Mouse (Mus musculus) T-cell, adult 66 days (primary cell): ENCODE results near the gene Tagap1. TPM values are rescaled to one million over a fixed set of nuclear protein-coding genes. Genes with fewer than 3 reads are reported as not detected.

Experiments used
- total RNA-seq, 2 experiments: library from RNA; stranded (reverse); gene quantifications; 3 replicates in 1 of 2; 4 replicates in 1 of 2; pipeline ENCODE4 v1.2.4; 2023

Gene Tagap1
- 10 to 100 TPM; 53.6 to 54.3 TPM for total RNA-seq

GRCm38 (mm10) chr17:6960776-6961175, at the start of gene Tagap1:
TSS of gene Tagap1 (minus strand) at chr17:6961156.

GRCm38 (mm10) chr17:6978287-6979248, 17.6 kb upstream of the Tagap1 start, which contains the start of gene Gm49721:
TSS of gene Gm49721 (plus strand) at chr17:6978904.

GRCm38 (mm10) chr17:6970334-6970733, 9.4 kb upstream of the Tagap1 start, which contains the start of gene Rnaset2b:
TSS of gene Rnaset2b (plus strand) at chr17:6970634.

GRCm38 (mm10) chr17:6947984-6948768, 12.8 kb downstream of the Tagap1 start, which contains the start of gene Rsph3b:
TSS of gene Rsph3b (minus strand) at chr17:6948682.

Other genes starting within 250 kb of the Tagap1 start
- 100 to 1,000 TPM; 249 to 255 TPM for gene Ezr, start 178.4 kb downstream of the Tagap1 start, total RNA-seq
- 1 to 10 TPM; 8.5 to 9.2 TPM for gene Rsph3b, start 12.5 kb downstream of the Tagap1 start, total RNA-seq
- gene Rnaset2b, start 9.5 kb upstream of the Tagap1 start, total RNA-seq: 100 to 1,000 TPM; 339 to 384 TPM
- 1 to 10 TPM; 3.7 to 5.0 TPM for gene Gm49721, start 17.7 kb upstream of the Tagap1 start, total RNA-seq
- gene Gm1604a, start 64.4 kb upstream of the Tagap1 start, total RNA-seq: not detected
- gene Rps6ka2, start 209.0 kb upstream of the Tagap1 start, total RNA-seq: 10 to 100 TPM in 1 of 2 experiments, 1 to 10 TPM in 1; 6.7 to 12.5 TPM